Mouse (Mus musculus): ENCODE measurements around the gene Pld4. TPM values are rescaled to one million over a fixed set of nuclear protein-coding genes. Genes with fewer than 3 reads are reported as not detected.
A peak's percentile ranks its signal among the peaks of the same experiment; 100 is the strongest.

The Pld4 gene
- total RNA-seq, 2 experiments from 2014 or later = 0.14 to 1.2 TPM

DNA sequence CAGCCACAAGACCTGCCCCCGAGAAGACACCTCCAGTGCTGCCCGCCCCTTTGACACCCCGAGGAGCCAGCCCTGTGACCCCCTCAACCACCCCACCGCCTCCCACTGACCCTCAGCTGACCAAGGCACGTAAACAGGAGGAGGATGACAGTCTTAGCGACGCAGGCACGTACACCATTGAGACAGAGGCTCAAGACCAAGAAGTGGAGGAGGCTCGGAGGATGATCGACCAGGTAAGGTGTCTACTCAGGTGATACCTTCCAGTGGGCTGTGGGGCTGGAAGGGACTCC is 23.9 kb upstream of the Pld4 start:
- no peak for ATAC-seq (replicated peaks; ENCODE audit: low FRiP score, low TSS enrichment, poor library complexity, severe bottlenecking)

DNA sequence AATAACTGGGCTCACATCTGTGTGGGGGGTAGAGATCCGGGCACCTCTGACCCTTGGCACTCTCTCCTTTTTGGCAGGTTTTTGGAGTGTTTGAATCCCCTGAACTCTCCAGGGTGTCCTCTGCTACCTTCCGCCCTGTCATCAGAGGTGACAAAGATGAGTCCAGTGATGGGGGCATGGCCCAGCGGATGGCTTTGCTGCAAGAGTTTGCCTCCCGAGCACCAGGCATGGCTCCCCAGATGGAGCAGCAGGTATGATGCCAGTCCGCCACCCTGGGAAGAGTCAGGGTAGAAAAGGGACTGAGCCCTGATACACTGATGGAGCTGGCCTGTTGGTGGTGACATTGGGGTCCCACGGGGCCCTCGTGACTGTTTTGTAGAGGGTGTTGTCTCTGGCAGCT is 23.4 kb upstream of the Pld4 start:
- no peak for ATAC-seq (replicated peaks; ENCODE audit: low FRiP score, low TSS enrichment, poor library complexity, severe bottlenecking)

DNA sequence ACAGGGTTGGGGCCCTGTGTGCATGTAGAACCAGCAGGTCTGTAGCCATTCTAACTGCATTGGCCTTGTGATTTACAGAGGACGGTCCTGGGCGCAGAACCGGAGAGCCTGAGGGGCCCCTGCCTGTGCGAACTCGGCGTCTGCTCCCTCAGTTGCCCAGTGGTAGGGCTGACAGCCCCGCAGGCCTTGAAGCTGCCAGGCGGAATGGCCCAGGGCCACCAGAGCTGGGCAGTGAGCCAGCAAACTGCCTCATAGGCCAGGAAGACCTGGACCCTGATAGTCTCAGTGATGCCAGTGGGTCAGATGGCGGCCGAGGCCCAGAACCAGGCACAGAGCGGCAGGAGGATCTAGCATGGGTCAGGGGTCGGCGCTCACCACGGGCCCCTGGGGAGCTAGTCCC is 22.7 kb upstream of the Pld4 start:
- no peak for ATAC-seq (replicated peaks; ENCODE audit: low FRiP score, low TSS enrichment, poor library complexity, severe bottlenecking)

DNA sequence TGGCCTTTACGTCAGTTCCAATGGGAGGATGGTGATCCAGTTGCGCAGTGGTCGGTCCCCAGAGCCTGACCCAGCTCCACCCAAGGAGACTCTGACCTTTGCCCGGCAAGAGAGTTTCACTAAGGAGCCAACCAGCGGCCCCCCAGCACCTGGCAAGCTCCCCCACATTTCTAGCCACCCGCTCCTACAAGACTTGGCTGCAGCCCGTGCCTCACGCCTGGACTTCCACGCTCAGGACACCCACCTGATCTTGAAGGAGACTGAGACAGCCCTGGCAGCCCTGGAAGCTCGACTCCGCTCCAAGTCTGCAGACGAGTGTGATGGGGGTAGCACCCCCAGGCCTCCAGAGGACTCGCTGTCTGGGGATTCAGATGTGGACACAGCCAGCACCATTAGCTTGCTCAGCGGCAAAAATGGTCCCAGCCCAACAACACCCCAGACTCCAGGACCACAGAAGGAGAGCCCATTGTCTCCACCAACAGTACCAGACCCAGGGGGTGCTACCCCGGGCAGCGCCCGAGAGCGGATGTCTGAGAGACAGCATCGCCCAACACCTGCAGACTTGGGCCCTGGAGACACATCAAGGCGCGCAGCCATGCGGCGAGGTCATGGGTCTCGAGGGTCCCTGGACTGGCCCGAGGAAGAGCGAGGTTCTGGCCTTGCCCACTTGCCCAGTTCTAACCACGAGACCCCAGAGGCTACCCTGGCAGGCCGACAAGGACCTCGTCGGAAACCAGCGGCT is 22.0 kb upstream of the Pld4 start:
- no peak for ATAC-seq (replicated peaks; ENCODE audit: low FRiP score, low TSS enrichment, poor library complexity, severe bottlenecking)

DNA sequence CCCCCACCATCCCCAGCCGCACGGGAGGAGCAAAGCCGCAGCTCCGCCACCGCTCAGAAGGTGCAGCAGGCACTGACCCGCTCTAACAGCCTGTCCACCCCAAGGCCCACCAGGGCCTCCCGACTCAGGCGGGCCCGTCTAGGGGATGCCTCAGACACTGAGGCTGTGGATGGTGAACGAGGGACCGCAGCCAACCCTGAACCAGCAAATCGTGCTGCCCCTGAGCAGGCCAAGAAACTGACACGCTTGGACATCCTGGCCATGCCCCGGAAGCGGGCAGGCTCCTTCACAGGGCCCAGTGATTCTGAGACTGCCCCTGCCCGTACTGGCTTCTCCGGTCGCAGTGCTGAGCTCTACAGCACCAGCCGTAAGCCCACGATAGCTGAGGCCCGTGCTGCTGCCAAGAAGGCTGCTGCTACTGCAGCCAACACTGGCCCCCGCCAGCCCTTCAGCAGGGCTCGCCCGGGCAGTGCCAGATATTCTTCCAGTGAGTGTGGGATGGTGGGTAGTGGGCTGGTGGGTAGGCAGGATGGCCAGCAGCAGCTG is 21.4 kb upstream of the Pld4 start:
- ATAC-seq (replicated peaks; ENCODE audit: low FRiP score, low TSS enrichment, poor library complexity, severe bottlenecking) = no peak

DNA sequence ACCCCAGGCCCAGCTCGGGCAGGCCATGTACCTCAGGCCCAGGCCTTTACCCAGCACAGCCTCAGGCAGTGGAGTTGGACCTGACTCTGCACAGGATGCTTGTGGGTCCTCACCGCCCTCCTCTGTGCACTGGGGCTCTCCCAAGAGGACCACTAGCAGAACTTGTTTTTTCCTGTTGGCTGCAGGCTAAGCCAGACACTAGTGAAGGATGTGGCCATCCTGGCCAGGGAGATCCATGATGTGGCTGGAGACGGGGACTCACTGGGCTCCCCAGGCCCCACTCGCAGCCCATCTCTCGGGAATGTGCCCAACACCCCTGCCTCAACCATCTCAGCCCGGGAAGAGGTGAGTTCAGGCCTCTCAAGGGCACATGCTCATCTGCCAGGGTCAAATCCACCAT is 17.7 kb upstream of the Pld4 start:
- ATAC-seq (replicated peaks; ENCODE audit: low FRiP score, low TSS enrichment, poor library complexity, severe bottlenecking) = no peak

DNA sequence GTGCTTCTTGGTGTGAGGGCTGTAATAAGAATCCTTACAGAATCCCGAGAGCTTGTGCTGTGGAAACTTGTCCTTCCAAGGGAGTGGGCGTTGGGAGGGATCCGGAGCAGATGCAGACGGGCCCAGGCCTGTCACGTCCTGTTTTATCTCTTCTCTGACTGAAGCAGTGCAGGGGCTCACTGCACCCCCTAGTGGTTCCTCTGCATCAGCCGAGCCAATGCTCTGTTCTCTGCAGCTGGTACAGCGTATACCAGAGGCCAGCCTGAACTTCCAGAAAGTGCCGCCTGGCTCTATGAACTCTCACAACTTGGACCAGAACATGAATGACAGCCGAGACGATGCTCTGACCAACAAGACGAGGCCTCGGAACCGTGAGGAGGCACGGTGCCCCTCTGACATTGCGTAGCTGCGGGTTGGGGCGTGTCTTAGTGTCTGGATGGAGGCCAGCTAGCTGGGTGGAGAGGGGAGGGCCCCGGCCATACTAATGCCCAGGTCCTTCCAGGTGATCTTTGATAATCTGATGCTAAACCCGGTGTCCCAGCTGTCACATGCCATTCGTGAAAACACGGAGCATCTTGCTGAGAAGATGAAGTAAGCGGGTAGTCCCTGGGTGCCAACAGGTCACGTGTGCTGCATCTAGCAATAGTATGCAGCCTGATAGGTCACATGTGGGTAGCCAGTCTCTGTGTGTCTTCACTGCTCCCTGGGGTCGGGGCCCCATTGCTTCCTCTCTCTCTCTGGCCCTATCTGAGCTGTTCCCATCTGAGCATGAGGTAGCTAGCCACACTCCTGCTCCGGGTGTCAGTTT is 17.1 kb upstream of the Pld4 start:
- ATAC-seq (replicated peaks; ENCODE audit: low FRiP score, low TSS enrichment, poor library complexity, severe bottlenecking) = peak; percentile 82

DNA sequence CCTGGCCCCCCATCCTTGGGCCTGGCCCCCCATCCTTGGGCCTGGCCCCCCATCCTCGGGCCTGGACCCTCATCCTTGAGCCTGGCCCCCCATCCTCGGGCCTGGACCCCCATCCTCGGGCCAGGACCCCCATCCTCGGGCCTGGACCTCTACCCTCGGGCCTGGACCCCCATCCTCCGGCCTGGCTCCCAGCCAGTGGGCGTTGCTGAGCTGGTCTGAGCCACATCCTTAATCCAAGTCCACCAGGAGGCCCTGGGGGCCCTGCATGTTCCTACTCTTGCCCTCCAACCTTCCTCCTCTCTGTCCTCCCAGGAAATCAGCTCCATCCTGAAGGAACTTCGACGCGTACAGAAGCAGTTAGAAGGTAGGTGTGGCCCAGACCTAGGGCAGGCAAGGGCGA is 16.2 kb upstream of the Pld4 start:
- ATAC-seq (replicated peaks; ENCODE audit: low FRiP score, low TSS enrichment, poor library complexity, severe bottlenecking) = no peak

DNA sequence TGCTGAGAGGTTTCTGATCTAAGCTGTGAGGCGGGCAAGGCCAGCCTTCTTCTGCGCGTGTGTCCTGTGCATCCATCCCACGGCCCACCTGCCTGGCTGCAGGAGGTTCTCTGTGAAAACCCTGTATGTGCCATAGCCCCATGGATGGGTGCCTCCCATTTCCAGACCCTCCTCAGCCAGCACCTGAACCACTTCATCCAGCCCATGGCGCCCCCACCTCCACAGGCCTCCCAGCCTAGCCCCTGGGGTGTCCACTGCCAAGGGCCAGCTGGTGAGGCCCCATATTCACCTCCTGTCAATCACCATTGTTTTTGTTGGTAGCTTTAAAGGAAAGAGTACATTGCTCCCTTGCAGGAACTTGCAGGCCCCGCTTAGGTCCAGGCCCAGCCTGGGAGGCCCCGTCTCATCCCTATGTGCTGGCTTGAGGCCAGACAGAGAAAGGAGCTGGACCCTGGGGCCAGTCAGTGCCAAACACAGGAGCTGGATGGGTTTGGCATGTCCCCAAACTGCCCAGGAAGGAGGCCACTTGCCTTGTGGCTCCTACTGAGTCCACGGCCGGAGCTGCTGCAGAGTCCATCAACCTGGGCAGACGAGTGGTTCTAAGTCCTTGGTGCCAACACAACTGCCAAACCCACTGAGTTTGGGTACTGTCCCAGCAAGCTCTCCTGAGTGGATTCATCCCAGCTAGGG is 15.4 kb upstream of the Pld4 start:
- ATAC-seq (replicated peaks; ENCODE audit: low FRiP score, low TSS enrichment, poor library complexity, severe bottlenecking) = no peak

DNA sequence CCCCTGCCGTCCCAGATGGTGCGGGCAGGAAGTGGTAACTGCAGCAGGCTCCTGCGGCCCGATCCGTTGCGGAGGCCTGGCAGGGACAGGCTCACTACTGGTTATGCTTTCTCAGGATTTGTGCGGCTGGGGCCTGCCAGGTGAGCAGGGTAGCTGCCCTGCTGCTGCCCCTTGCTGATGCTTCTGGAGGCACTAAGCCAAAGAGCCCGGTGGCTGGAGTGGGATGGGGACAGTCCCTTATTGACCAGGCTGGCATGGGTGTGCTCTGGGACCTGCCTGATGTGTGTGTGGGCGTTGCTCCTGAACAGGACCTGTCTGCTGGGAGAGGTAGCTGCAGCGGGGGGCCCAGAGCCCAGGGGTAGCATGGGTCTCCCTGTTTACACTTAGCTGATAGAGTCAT is 14.7 kb upstream of the Pld4 start:
- no peak for ATAC-seq (replicated peaks; ENCODE audit: low FRiP score, low TSS enrichment, poor library complexity, severe bottlenecking)

DNA sequence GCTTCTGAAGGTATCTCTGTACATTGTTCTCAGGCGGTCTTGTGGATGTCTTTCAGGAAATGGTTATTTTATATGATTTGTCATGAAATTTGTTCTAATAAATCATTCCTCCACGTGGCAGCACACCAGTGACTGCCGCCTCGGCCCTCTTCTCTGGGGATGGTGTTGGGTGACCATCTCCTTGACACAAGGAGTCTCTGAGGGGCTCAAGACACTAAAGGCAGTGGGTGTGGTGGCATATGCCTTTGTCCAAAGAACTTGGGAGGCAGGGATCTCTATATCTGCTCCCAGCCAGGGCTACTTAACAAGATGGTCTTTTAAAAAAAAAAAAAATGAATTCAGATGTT is 14.0 kb upstream of the Pld4 start:
- ATAC-seq (replicated peaks; ENCODE audit: low FRiP score, low TSS enrichment, poor library complexity, severe bottlenecking) = no peak

DNA sequence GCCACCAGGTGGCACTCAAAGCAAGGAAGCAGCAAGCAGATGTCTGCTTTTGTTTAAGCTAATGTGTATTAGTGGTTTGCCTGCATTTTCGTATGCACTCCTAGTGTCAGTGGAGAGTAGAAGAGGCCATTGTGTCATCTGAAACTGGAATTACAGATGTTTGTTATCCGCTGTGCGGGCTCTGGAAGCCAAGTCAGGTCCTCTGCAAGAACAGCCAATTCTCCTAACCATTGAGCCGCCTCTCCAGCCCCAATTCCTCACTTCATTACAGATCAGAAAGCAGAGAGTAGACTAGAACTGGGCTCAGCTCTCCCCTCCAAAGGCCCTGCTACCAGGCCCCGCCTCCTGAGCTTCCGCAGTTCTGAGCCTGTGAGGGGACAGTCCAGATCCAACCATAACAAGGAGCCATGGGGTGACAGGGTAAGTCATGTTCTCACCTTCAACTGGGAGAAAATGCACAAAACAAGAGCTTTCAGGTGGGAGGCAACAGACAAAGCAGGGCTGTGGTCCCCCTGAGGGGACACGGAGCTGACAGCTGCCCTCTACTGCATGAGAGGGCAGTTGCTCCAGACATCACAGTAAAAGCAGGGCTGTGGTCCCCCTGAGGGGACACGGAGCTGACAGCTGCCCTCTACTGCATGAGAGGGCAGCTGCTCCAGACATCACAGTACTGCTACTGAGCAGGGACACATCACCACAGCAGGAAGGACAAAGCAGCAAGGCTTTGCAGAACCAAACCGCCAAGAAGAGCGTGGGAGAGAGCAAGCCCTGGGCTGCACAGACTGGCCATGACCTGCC is 13.4 kb upstream of the Pld4 start:
- ATAC-seq (replicated peaks; ENCODE audit: low FRiP score, low TSS enrichment, poor library complexity, severe bottlenecking) = peak; percentile 30; the same call in 1 of the 2 replicates

DNA sequence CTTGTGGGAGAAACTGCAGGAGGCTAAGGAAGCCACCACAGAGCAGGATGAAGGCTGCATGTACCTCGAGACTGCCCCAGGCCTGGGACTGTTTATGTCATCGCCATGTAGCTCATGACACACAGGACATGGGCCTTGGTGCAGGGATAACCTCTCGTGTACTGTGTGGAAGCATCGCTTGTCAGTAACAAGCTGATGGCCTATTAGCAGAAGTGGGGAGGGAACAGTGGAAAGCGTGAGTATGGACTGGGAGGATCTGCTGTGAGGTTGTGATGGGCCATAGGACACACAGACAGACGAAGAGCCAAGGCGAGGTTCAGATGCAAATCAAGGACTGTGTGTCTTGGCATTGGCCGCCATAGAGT is 12.9 kb upstream of the Pld4 start:
- no peak for ATAC-seq (replicated peaks; ENCODE audit: low FRiP score, low TSS enrichment, poor library complexity, severe bottlenecking)

DNA sequence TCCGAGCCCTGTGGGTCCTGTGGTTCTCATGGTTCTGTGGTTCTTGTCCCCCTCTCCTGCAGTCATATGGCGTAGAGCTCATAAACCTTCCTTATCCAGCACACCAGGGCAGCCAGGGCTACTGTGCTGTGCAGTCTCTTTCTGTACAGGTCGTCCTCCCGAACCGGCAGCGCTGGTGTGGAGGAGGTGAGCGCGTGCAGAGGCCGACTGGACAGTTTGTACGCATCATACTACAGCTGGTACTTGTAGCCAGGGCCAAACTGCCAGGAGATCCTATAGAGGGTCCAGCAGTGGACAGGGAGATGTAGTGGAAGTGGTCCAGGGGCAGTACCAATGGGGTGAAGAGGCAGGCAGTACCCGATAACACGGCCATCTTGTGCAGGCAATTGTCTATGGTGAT is 9.5 kb upstream of the Pld4 start:
- no peak for ATAC-seq (replicated peaks; ENCODE audit: low FRiP score, low TSS enrichment, poor library complexity, severe bottlenecking)

DNA sequence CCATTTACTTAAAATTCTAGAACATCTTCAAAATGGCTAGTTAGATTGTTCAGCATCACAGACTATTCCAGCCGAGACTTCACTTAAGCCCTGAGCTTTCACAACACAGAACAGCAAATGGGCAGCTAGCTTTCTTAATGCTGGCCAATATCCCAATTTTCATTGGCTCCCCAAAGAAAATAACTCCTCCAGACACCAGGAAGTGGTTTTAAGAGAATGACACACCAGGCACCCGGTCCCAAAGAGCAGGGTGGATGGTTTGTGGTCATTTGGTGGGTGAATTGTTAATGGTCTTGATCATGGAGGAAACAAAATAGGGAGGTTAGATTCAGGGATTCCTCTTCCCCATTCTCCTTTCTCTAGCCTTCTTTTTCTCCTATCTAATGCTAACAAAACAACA is 8.1 kb upstream of the Pld4 start:
- no peak for ATAC-seq (replicated peaks; ENCODE audit: low FRiP score, low TSS enrichment, poor library complexity, severe bottlenecking)

DNA sequence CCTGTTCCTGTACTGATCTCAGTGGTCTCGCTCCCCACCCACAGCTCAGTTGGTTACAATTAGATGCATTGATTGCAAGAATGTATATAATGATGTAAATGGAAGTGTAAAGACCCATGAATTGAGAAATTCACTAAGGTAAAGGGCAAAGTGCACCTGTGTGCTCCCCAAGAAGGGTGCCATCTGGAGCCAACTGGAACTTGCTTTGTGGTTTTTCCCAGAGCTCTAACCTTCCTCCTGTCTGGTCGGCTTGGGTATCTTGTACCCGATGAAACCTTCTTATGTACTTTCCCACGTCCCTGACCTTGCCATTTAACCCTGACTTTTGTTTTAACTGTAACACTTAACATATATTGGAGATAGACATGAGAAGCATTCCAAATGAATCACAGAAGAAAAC is 4.6 kb upstream of the Pld4 start:
- no peak for ATAC-seq (replicated peaks; ENCODE audit: low FRiP score, low TSS enrichment, poor library complexity, severe bottlenecking)

DNA sequence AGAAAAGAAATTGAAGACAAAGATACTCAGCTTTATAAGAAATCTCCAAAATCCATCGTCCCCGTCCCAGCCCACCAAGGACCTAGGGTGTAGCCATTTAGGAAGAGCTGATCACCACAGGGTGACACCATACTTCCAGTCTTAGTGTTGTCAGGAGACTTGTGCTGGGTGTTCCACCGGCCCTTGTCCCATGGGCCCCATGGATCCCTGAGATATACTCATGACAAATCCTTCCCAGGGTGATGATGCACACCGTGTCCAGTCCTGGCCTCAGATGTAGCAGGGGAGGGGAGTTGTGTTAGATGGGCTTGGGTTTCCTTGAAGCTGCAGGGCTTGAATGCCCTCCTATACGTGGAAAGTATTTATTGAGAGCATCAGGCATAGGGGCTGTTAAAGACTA is 2.6 kb upstream of the Pld4 start:
- no peak for ATAC-seq (replicated peaks; ENCODE audit: low FRiP score, low TSS enrichment, poor library complexity, severe bottlenecking)

DNA sequence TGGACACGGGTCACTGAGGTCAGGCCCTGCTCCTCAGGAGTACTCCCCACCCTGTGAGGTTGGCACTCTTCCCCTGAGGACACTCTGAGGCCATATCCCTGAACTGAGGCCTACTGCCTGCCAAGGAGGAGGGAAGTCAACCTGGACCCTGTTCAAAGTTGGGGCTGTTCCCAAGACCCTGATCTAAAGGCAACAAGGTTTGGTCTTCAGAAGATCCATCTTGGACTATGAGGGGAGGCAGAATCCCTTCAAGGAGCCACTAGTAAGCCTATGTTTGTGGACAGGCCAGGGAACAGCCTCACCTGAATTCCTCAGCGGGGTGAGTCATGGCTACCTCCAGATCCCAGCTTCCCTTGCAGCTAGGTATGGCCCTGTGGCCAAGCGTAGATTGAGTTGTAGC is 984 bp upstream of the Pld4 start:
- no peak for ATAC-seq (replicated peaks; ENCODE audit: low FRiP score, low TSS enrichment, poor library complexity, severe bottlenecking)

DNA sequence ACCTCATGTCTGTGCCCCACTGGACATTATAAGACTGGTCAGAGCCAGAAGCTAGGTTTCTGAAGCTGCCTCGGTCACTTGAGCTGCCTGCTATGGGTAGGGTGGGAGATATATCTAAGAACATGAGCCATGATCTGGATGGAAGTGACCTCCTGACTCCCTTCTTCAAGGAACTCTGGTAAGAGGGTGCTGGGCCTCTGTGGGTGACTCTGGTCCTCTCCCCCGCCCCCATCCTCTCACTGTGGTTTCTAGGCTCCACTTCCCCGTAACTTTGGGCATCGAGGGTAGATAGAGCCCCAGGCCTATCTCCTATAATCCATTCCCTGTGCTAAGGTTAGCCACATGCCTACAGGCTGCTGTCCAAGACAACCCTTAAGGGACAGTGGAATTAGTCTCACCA is 956 bp downstream of the Pld4 start:
- ATAC-seq (replicated peaks; ENCODE audit: low FRiP score, low TSS enrichment, poor library complexity, severe bottlenecking) = no peak

DNA sequence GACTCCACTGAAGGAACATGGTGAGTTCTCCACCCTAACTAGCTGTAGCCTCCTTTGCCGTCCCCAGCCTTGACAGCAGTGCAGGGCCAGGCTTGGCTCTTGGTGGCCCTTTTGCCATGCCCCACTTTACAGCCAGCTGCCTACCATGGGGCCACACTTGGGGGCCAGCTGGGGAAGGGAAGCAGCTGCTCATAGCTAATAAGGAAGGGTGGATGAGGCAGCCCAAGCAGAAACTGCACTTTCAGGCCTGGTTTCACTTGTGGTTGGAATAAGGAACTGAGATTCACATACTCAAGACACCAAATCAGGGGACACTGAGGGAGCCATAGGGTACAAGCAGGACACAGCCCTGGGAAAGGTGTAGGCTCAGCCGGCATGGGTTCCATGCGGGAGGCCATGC is 1.6 kb downstream of the Pld4 start:
- ATAC-seq (replicated peaks; ENCODE audit: low FRiP score, low TSS enrichment, poor library complexity, severe bottlenecking) = 0 out of 2 replicates have a peak, but pooled peaks have one; percentile 22

Measured in megakaryocyte-erythroid progenitor cell, adult 5-6 weeks (primary cell).